Mouse (Mus musculus): ENCODE results near the gene Spn. TPM values are rescaled to one million over a fixed set of nuclear protein-coding genes. Genes with fewer than 3 reads are reported as not detected.

The Spn gene
- polyA plus RNA-seq, 1 experiment: not detected

GRCm38 (mm10) chr7:127084794-127085193 is 52.8 kb downstream of the Spn start:
- Histone ChIP-seq H3K4me3 (ENCODE audit: insufficient read depth, low read length) (no peak overlapping the region), H3K4me1 (ENCODE audit: control insufficient read depth, insufficient read depth, low read length) (no peaks in the 10 kb centered on the region), H3K27ac (ENCODE audit: insufficient read depth, low read length) (no peak overlapping the region)
- TF ChIP-seq POLR2A (IDR thresholded peaks at IDR 0.05; ENCODE audit: low read depth, low read length): no peak
- TF ChIP-seq CTCF (IDR thresholded peaks at IDR 0.05; ENCODE audit: borderline replicate concordance, insufficient read depth, low read length): no peak

GRCm38 (mm10) chr7:127083689-127084088 is 53.9 kb downstream of the Spn start:
- H3K4me1 ChIP-seq (ENCODE audit: control insufficient read depth, insufficient read depth, low read length): no peaks in the 10 kb centered on the region
- H3K4me3 ChIP-seq (ENCODE audit: insufficient read depth, low read length): no peak overlapping the region
- H3K27ac ChIP-seq (ENCODE audit: insufficient read depth, low read length): no peak overlapping the region
- TF ChIP-seq POLR2A (IDR thresholded peaks at IDR 0.05; ENCODE audit: low read depth, low read length) (no peak), CTCF (IDR thresholded peaks at IDR 0.05; ENCODE audit: borderline replicate concordance, insufficient read depth, low read length) (no peak)

- TF ChIP-seq POLR2A (IDR thresholded peaks at IDR 0.05; ENCODE audit: low read depth, low read length) (no peak), CTCF (IDR thresholded peaks at IDR 0.05; ENCODE audit: borderline replicate concordance, insufficient read depth, low read length) (no peak)
- no peak overlapping the region for H3K4me3 ChIP-seq (ENCODE audit: insufficient read depth, low read length)
- no peaks in the 10 kb centered on the region for H3K4me1 ChIP-seq (ENCODE audit: control insufficient read depth, insufficient read depth, low read length)
- no peak overlapping the region for H3K27ac ChIP-seq (ENCODE audit: insufficient read depth, low read length)
Observed at GRCm38 (mm10) chr7:127082995-127083394, 54.6 kb downstream of the Spn start.

- TF ChIP-seq CTCF (IDR thresholded peaks at IDR 0.05; ENCODE audit: borderline replicate concordance, insufficient read depth, low read length) (no peak), POLR2A (IDR thresholded peaks at IDR 0.05; ENCODE audit: low read depth, low read length) (no peak)
- H3K27ac ChIP-seq (ENCODE audit: insufficient read depth, low read length): no peak overlapping the region
- no peak overlapping the region for H3K4me3 ChIP-seq (ENCODE audit: insufficient read depth, low read length)
- H3K4me1 ChIP-seq (ENCODE audit: control insufficient read depth, insufficient read depth, low read length): no peaks in the 10 kb centered on the region
Observed at GRCm38 (mm10) chr7:127082271-127082670, 55.4 kb downstream of the Spn start.

Other genes with a start within 250 kb of the Spn start
- gene Tmem219, start 214.9 kb downstream of the Spn start, polyA plus RNA-seq (2011; ENCODE audit: insufficient read length, low read depth, missing spikeins): 30.7 and 33.6 TPM in 2 replicates
- gene Kctd13, start 208.9 kb downstream of the Spn start, polyA plus RNA-seq (2011; ENCODE audit: insufficient read length, low read depth, missing spikeins): 9.0 and 9.1 TPM in 2 replicates
- 0.30 TPM in 1 of 2 replicates, not detected in the other for gene Asphd1, start 188.2 kb downstream of the Spn start, polyA plus RNA-seq (2011; ENCODE audit: insufficient read length, low read depth, missing spikeins)
- not detected in 2 replicates for gene Sez6l2, start 187.3 kb downstream of the Spn start, polyA plus RNA-seq (2011; ENCODE audit: insufficient read length, low read depth, missing spikeins)
- gene Cdipt, start 161.9 kb downstream of the Spn start, polyA plus RNA-seq (2011; ENCODE audit: insufficient read length, low read depth, missing spikeins): 134 and 139 TPM in 2 replicates
- gene Cdiptos, start 161.7 kb downstream of the Spn start, polyA plus RNA-seq (2011; ENCODE audit: insufficient read length, low read depth, missing spikeins): 1.7 TPM in 1 of 2 replicates, not detected in the other
- 32.2 and 47.6 TPM in 2 replicates for gene Mvp, start 123.2 kb downstream of the Spn start, polyA plus RNA-seq (2011; ENCODE audit: insufficient read length, low read depth, missing spikeins)
- 21.7 and 25.6 TPM in 2 replicates for gene Pagr1b, start 121.3 kb downstream of the Spn start, polyA plus RNA-seq (2011; ENCODE audit: insufficient read length, low read depth, missing spikeins)
- gene Pagr1a, start 120.5 kb downstream of the Spn start, polyA plus RNA-seq (2011; ENCODE audit: insufficient read length, low read depth, missing spikeins): 14.0 and 14.3 TPM in 2 replicates
- 13.5 and 15.7 TPM in 2 replicates for gene Gm42742, start 116.7 kb downstream of the Spn start, polyA plus RNA-seq (2011; ENCODE audit: insufficient read length, low read depth, missing spikeins)
- 3.1 and 15.3 TPM in 2 replicates for gene Prrt2, start 116.6 kb downstream of the Spn start, polyA plus RNA-seq (2011; ENCODE audit: insufficient read length, low read depth, missing spikeins)
- 86.9 and 127 TPM in 2 replicates for gene Maz, start 110.8 kb downstream of the Spn start, polyA plus RNA-seq (2011; ENCODE audit: insufficient read length, low read depth, missing spikeins)
- gene Kif22, start 95.4 kb downstream of the Spn start, polyA plus RNA-seq (2011; ENCODE audit: insufficient read length, low read depth, missing spikeins): 22.5 and 37.4 TPM in 2 replicates
- not detected in 2 replicates for gene Zg16, start 50.5 kb downstream of the Spn start, polyA plus RNA-seq (2011; ENCODE audit: insufficient read length, low read depth, missing spikeins)
- 0.42 and 1.1 TPM in 2 replicates for gene AI467606, start 46.5 kb downstream of the Spn start, polyA plus RNA-seq (2011; ENCODE audit: insufficient read length, low read depth, missing spikeins)
- gene Qprt, start 15.6 kb downstream of the Spn start, polyA plus RNA-seq (2011; ENCODE audit: insufficient read length, low read depth, missing spikeins): 0.25 TPM in 1 of 2 replicates, not detected in the other
- gene Cd2bp2, start 58.2 kb upstream of the Spn start, polyA plus RNA-seq (2011; ENCODE audit: insufficient read length, low read depth, missing spikeins): 66.3 and 74.3 TPM in 2 replicates
- 37.0 and 37.5 TPM in 2 replicates for gene Tbc1d10b, start 70.6 kb upstream of the Spn start, polyA plus RNA-seq (2011; ENCODE audit: insufficient read length, low read depth, missing spikeins)
- 1.4 and 1.7 TPM in 2 replicates for gene Mylpf, start 71.1 kb upstream of the Spn start, polyA plus RNA-seq (2011; ENCODE audit: insufficient read length, low read depth, missing spikeins)
- gene Zfp553, start 95.2 kb upstream of the Spn start, polyA plus RNA-seq (2011; ENCODE audit: insufficient read length, low read depth, missing spikeins): 11.0 and 12.4 TPM in 2 replicates
- 3.9 and 4.2 TPM in 2 replicates for gene Sept1, start 95.3 kb upstream of the Spn start, polyA plus RNA-seq (2011; ENCODE audit: insufficient read length, low read depth, missing spikeins)
- gene Zfp771, start 106.5 kb upstream of the Spn start, polyA plus RNA-seq (2011; ENCODE audit: insufficient read length, low read depth, missing spikeins): 21.3 and 24.3 TPM in 2 replicates
- gene Dctpp1, start 122.9 kb upstream of the Spn start, polyA plus RNA-seq (2011; ENCODE audit: insufficient read length, low read depth, missing spikeins): 29.0 and 30.6 TPM in 2 replicates
- 25.9 and 29.4 TPM in 2 replicates for gene Sephs2, start 136.2 kb upstream of the Spn start, polyA plus RNA-seq (2011; ENCODE audit: insufficient read length, low read depth, missing spikeins)
- gene Itgal, start 158.4 kb upstream of the Spn start, polyA plus RNA-seq (2011; ENCODE audit: insufficient read length, low read depth, missing spikeins): 0.20 and 0.56 TPM in 2 replicates
- 18.4 and 20.7 TPM in 2 replicates for gene Zfp768, start 207.8 kb upstream of the Spn start, polyA plus RNA-seq (2011; ENCODE audit: insufficient read length, low read depth, missing spikeins)
- 4.5 and 7.0 TPM in 2 replicates for gene Zfp747, start 238.2 kb upstream of the Spn start, polyA plus RNA-seq (2011; ENCODE audit: insufficient read length, low read depth, missing spikeins)
- 1.6 and 2.1 TPM in 2 replicates for gene 9130019O22Rik, start 249.3 kb upstream of the Spn start, polyA plus RNA-seq (2011; ENCODE audit: insufficient read length, low read depth, missing spikeins)

All from embryonic fibroblast, embryonic 13.5 days (primary cell).